Mouse (Mus musculus) testis, adult 2 months (tissue): ENCODE data around the gene 0610037L13Rik. TPM values are rescaled to one million over a fixed set of nuclear protein-coding genes. Genes with fewer than 3 reads are reported as not detected.

ENCODE experiments used
- H3K27ac ChIP-seq: fragments of 200-500 bp; 2 replicates; pipeline ENCODE4 v1.5.1; 2012; ENCODE audit warnings: low read depth, low read length; ENCODE audit not compliant: control insufficient read depth, insufficient read depth
- H3K27me3 ChIP-seq: fragments of 200-500 bp; 2 replicates; pipeline ENCODE4 v1.6.1; 2012; ENCODE audit warnings: mild to moderate bottlenecking, low read length, moderate library complexity; ENCODE audit not compliant: control insufficient read depth, insufficient read depth
- H3K36me3 ChIP-seq: fragments of 200-500 bp; 2 replicates; pipeline ENCODE4 v1.6.1; 2012; ENCODE audit warnings: mild to moderate bottlenecking, low read length; ENCODE audit not compliant: control insufficient read depth, insufficient read depth
- H3K4me1 ChIP-seq: fragments of 200-500 bp; 2 replicates; pipeline ENCODE4 v1.6.1; 2012; ENCODE audit warnings: low read length; ENCODE audit not compliant: control insufficient read depth, insufficient read depth
- H3K4me3 ChIP-seq: fragments of 200-500 bp; 2 replicates; pipeline ENCODE4 v1.5.1; 2012; ENCODE audit warnings: low read depth, mild to moderate bottlenecking, low read length, moderate library complexity, mixed read lengths; ENCODE audit not compliant: control insufficient read depth
- CTCF ChIP-seq: fragments of 200-500 bp; IDR thresholded peaks from 2 replicates; pipeline ENCODE4 v1.5.1; 2012; ENCODE audit warnings: low read depth, mild to moderate bottlenecking, inconsistent platforms, low read length, moderate library complexity; ENCODE audit not compliant: control insufficient read depth, insufficient read depth, insufficient replicate concordance
- POLR2A ChIP-seq: fragments of 200-500 bp; IDR thresholded peaks from 2 replicates; pipeline ENCODE4 v1.6.1; 2012; ENCODE audit warnings: low read depth, mild to moderate bottlenecking, inconsistent platforms, low read length, moderate library complexity; ENCODE audit not compliant: control insufficient read depth
- polyA plus RNA-seq: library from polyadenylated mRNA; depleted of rRNA; stranded (reverse); fragments of >200 nt; gene quantifications from 2 replicates; pipeline ENCODE4 v1.2.3, GENCODE M21; 2012; rRNA removed

0610037L13Rik gene
- polyA plus RNA-seq, result 63.4 and 77.6 TPM in 2 replicates

DNA sequence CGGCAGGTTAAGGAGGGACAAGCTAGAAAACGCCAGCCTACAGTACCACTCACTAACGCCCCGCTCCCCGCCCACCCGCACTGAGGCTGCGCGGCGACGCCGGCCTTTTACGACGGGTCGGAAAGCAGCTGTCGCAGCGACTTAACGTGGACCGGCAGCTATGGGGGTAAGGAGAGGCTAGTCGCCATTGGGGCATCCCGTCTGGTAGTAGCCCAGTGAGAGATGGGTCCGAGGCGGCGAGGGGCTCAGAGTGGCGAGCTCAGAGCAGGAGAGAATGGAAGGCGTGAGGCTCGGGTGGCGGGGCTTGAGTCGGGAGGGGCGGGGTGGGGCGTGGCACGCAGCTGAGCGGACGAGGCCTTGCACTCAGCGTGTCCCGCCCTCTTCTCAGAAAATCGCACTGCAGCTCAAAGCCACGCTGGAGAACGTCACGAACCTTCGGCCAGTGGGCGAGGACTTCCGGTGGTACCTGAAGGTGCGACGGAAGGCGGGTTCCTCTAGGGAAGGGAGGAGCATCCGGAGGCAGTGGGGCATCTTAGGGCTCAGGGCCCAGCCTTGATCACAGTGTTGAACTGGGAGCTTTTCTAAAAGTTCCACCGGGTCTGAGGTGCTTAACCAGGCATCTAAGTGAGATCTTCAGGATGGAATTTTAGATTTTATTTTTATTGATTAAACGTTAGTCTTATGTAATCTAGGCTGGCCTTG lies at the start of gene 0610037L13Rik:
0610037L13Rik (plus strand) TSS at position 83 of the 702 bp plus-strand sequence.
- peak within 1 kb of the TSS; percentile 88 for H3K4me3 ChIP-seq
- peak within 1 kb of the TSS; percentile 88 for H3K27ac ChIP-seq
- no peaks in the 10 kb centered on the region; the same call in 1 of the 2 replicates for H3K36me3 ChIP-seq
- peak; percentile 90 for TF ChIP-seq POLR2A
- no peak for TF ChIP-seq CTCF
- H3K27me3 ChIP-seq, result no peaks in the 10 kb centered on the region
- H3K4me1 ChIP-seq, result peaks cover 5% of the 10 kb centered on the region

DNA sequence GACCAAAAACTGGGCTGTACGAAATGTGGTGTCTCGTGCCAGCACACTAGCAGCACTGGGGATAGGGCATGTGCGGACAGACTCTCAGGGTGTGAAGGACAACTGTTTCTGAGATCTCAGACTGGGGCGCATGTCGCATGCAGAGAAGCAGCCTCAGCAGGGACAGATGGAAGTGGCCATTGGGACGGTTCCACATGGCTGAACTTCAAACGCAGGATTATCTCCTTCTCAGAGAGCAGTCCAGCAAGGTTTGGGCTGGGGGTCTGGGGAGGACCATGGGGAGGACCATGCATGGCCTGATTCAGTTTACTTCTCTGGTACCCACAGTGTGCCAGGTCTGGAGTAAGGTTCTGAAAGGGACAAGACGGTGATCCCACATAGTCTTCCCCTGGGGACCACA lies 45.9 kb upstream of the 0610037L13Rik start:
- no peaks in the 10 kb centered on the region for H3K27me3 ChIP-seq
- TF ChIP-seq CTCF (no peak), POLR2A (no peak)
- H3K4me1 ChIP-seq, result peaks cover 24% of the 10 kb centered on the region
- H3K4me3 ChIP-seq, result no peak overlapping the region
- H3K36me3 ChIP-seq, result no peaks in the 10 kb centered on the region
- no peak overlapping the region for H3K27ac ChIP-seq

DNA sequence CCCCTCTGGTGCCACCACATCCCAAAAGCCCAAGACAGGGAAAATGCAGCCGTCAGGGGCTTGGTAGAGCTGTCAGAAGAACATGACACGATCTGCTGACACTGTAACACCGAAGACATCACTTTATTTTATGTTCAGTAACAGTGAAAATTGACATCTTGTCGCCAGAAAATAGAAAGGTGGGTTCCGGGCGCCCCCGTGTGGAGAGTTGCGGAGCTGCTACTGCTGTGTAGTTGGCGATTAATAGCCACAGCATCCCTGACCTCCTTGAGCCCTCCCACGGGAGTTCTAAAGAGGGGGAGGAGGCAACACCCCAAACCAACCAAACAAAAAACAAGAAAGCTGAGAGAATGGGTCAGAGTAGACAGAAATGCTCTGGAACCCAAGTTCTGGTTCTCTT lies 44.6 kb upstream of the 0610037L13Rik start:
- Histone ChIP-seq H3K27me3 (no peaks in the 10 kb centered on the region), H3K27ac (no peak overlapping the region), H3K36me3 (no peaks in the 10 kb centered on the region), H3K4me3 (no peak overlapping the region), H3K4me1 (peaks cover 24% of the 10 kb centered on the region)
- TF ChIP-seq CTCF (peak; percentile 67; the same call in 1 of the 2 replicates), POLR2A (no peak)

DNA sequence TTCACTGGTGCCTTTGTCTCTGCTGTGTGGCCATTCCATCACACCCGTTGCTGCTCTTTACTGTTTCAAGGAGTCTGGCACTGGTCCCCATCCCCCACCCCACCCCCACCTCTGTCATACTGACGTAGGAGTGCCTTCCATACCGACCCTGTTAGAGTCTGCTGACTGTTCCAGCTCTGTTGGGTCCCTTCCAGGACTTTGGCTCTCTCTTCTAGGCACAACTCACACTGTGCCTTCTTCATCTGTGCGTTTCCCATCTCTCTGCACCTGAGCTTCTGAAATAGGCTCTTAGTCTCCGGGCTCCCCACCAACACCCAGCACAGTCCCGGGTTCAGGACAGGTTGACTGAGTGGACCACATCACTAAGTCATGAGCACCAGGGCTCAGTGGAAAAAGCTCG lies 42.8 kb upstream of the 0610037L13Rik start:
- no peaks in the 10 kb centered on the region for H3K27me3 ChIP-seq
- TF ChIP-seq POLR2A (no peak), CTCF (no peak)
- H3K27ac ChIP-seq, result no peak overlapping the region
- H3K4me1 ChIP-seq, result peaks cover 24% of the 10 kb centered on the region
- no peak overlapping the region for H3K4me3 ChIP-seq
- no peaks in the 10 kb centered on the region for H3K36me3 ChIP-seq

DNA sequence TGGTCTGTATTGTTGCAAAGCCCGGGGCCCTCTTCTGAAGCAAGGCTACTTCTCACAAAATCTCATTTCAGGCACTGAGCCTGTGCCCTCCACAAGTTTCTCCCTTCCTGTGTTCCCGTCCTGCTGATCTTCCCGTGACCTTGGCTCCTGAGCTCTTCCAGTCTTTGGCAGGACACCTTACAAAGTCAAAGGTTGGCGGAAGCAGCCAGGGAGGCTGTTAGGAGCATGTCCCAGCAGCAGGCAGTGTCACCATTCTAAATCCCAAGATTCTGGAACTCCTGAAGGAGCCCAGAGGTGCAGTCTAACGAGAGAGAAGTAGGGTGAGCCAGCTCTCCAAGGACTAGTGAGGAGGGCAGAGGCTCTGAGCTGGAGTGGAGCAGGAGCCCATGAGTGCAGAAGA lies 41.1 kb upstream of the 0610037L13Rik start:
- Histone ChIP-seq H3K27ac (no peak overlapping the region), H3K36me3 (no peaks in the 10 kb centered on the region)

DNA sequence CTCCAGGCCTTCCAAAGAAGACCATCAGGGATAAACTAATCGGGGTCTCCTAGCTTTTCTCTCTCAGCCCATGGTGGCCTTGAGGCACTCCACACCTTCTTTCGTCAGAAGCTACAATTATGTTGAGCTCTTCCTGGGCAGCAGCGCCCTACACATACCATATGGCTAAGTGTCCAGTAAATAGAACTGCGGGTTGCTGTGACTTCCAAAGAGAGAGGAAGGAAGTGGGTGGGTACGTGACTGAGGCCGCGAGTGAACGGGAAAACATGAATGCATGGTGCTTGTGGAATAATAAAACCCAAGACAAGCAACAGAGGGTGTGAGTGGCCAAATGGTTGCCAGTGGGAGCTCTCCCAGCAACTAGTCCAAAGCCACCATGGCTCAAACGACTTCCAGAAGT lies 40.0 kb upstream of the 0610037L13Rik start:
- Histone ChIP-seq H3K27me3 (no peaks in the 10 kb centered on the region), H3K36me3 (no peaks in the 10 kb centered on the region), H3K4me3 (no peak overlapping the region), H3K27ac (no peak overlapping the region), H3K4me1 (peaks cover 24% of the 10 kb centered on the region)
- TF ChIP-seq POLR2A (no peak), CTCF (no peak)

More for the DNA sequence above, 41.1 kb upstream of the 0610037L13Rik start:
- Histone ChIP-seq H3K4me1 (peaks cover 24% of the 10 kb centered on the region), H3K27me3 (no peaks in the 10 kb centered on the region), H3K4me3 (no peak overlapping the region)
- TF ChIP-seq POLR2A (no peak), CTCF (no peak)

DNA sequence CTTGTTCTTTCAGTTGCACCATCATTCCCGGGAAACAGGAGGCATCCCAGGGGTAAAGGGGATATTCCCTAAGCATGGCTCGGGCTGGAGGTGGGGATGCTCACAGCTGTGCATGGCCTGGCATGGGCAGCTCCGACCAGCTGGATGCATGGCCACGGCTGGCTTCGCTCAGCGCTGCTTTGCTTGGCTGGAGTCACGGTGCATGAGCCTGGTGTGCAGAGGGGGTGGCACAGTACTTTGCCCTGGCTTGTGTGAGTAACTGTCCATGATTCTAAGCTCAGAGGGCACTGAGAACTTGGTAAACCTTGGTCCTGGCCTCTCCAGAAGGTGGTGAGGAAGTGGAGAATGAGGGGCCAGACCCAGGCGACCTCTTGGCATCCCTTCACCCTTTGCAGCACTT lies 39.5 kb upstream of the 0610037L13Rik start:
- H3K27me3 ChIP-seq, result no peaks in the 10 kb centered on the region
- H3K4me3 ChIP-seq, result no peak overlapping the region
- no peaks in the 10 kb centered on the region for H3K36me3 ChIP-seq
- no peak for TF ChIP-seq POLR2A
- TF ChIP-seq CTCF, result no peak
- no peak overlapping the region for H3K27ac ChIP-seq
- H3K4me1 ChIP-seq, result peaks cover 22% of the 10 kb centered on the region

DNA sequence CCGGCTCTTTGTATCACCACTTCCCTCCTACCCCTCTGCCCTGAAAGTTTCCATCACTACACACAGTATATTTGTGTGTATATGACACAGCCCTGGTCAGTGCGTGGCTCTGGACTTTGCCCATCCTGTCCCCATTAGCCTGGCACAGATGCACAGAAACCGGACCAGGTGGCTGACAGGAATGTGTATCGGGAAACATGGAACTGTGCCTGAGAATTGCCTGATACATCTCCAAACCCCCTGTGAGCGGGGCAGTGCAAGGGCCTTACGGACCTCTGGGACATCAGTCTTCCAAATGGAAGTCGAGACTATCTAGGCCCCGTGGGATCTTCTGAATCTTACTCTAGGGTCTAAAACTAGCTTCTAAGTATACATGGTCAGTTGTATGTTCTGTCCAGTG lies 36.3 kb upstream of the 0610037L13Rik start:
- no peak for TF ChIP-seq CTCF
- TF ChIP-seq POLR2A, result no peak
- no peaks in the 10 kb centered on the region for H3K36me3 ChIP-seq
- H3K27me3 ChIP-seq, result no peaks in the 10 kb centered on the region

More for the DNA sequence above, 36.3 kb upstream of the 0610037L13Rik start:
- Histone ChIP-seq H3K27ac (no peak overlapping the region), H3K4me3 (no peak overlapping the region), H3K4me1 (no peaks in the 10 kb centered on the region; the same call in 1 of the 2 replicates)
